Mouse (Mus musculus) testis, adult 2 months (tissue): ENCODE measurements around the gene Drd3. TPM values are rescaled to one million over a fixed set of nuclear protein-coding genes. Genes with fewer than 3 reads are reported as not detected.
A peak's percentile ranks its signal among the peaks of the same experiment; 100 is the strongest.

Experiments used
- H3K27ac ChIP-seq: fragments of 200-500 bp; 2 replicates; pipeline ENCODE4 v1.5.1; 2012; ENCODE audit warnings: low read depth, low read length; ENCODE audit not compliant: control insufficient read depth, insufficient read depth
- H3K27me3 ChIP-seq: fragments of 200-500 bp; 2 replicates; pipeline ENCODE4 v1.6.1; 2012; ENCODE audit warnings: mild to moderate bottlenecking, low read length, moderate library complexity; ENCODE audit not compliant: control insufficient read depth, insufficient read depth
- H3K36me3 ChIP-seq: fragments of 200-500 bp; 2 replicates; pipeline ENCODE4 v1.6.1; 2012; ENCODE audit warnings: mild to moderate bottlenecking, low read length; ENCODE audit not compliant: control insufficient read depth, insufficient read depth
- H3K4me1 ChIP-seq: fragments of 200-500 bp; 2 replicates; pipeline ENCODE4 v1.6.1; 2012; ENCODE audit warnings: low read length; ENCODE audit not compliant: control insufficient read depth, insufficient read depth
- H3K4me3 ChIP-seq: fragments of 200-500 bp; 2 replicates; pipeline ENCODE4 v1.5.1; 2012; ENCODE audit warnings: low read depth, mild to moderate bottlenecking, low read length, moderate library complexity, mixed read lengths; ENCODE audit not compliant: control insufficient read depth
- CTCF ChIP-seq: fragments of 200-500 bp; IDR thresholded peaks from 2 replicates; pipeline ENCODE4 v1.5.1; 2012; ENCODE audit warnings: low read depth, mild to moderate bottlenecking, inconsistent platforms, low read length, moderate library complexity; ENCODE audit not compliant: control insufficient read depth, insufficient read depth, insufficient replicate concordance
- POLR2A ChIP-seq: fragments of 200-500 bp; IDR thresholded peaks from 2 replicates; pipeline ENCODE4 v1.6.1; 2012; ENCODE audit warnings: low read depth, mild to moderate bottlenecking, inconsistent platforms, low read length, moderate library complexity; ENCODE audit not compliant: control insufficient read depth
- polyA plus RNA-seq: library from polyadenylated mRNA; depleted of rRNA; stranded (reverse); fragments of >200 nt; gene quantifications from 2 replicates; pipeline ENCODE4 v1.2.3, GENCODE M21; 2012

Drd3 gene
- polyA plus RNA-seq, 1 experiment, result not detected

DNA sequence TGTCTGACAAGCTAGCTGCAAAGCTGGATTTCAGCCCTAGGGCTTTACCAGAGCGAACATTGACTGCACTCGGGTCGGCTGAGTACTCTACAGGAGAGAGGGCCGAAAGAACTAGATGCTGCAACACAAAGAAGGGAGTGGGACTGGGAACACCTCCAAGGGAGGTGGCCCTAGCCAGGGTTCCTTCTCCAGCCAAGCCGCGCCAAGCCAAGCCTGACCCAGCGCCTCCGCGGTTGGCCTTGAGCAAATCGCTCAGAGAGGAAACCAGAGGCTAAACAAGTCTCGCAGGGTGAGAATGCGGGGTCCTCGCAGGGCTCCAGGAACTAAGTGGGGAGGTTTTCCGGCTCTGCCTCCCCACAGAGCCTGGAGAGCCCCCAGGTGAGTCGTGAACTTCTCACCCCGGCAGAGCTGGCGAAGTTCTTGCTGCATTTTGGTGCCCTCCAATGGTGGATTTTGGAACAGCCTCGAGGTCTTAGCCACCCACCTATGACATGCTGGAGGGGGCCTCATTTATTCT lies 48.0 kb downstream of the Drd3 start:
- H3K27me3 ChIP-seq, result no peaks in the 10 kb centered on the region
- H3K36me3 ChIP-seq, result no peaks in the 10 kb centered on the region
- no peaks in the 10 kb centered on the region for H3K4me1 ChIP-seq
- no peak overlapping the region; the same call in 1 of the 2 replicates for H3K27ac ChIP-seq
- H3K4me3 ChIP-seq, result peak overlapping the region; percentile 57
- TF ChIP-seq POLR2A (no peak), CTCF (peak; percentile 53; the same call in 1 of the 2 replicates)

DNA sequence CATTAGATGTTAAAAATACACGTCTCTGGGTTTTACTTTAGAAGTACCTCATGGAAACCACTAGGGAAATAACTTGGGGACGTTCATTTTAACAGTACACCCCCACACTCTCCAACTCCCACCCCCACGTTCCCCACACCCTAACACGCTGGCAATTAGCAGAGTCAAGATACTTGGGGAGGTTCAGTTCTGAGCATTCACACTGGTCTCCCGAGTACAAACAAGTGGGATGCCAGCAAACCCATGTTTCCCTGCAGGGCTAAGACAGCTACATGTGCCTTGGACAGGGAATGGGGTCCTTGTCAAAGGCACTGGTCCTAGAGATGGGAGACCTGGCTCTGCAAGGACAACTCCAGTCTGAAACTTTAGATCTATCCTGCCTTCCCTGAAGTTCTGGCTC lies 48.6 kb downstream of the Drd3 start:
- Histone ChIP-seq H3K36me3 (no peaks in the 10 kb centered on the region), H3K4me3 (no peak overlapping the region), H3K4me1 (no peaks in the 10 kb centered on the region), H3K27me3 (no peaks in the 10 kb centered on the region), H3K27ac (no peak overlapping the region)
- TF ChIP-seq CTCF (no peak), POLR2A (no peak)

DNA sequence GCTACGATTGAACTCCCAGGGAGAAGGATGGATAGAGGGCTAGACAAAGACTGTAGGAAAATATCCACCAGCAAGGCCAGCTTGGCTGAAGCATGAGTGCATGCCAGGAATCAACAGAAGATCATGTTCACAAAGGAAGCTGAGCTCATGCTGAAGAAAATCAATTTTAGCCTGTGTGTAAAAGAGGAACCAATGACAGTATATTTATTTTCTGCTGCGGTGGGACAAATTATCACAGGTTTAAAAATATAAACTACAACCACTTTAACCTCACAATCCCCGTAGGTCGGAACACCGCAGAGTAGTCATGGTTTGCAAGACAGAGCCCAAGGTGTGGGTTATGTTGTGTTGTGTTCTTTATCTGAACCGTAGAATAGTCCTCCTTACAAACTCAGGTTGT lies 50.5 kb downstream of the Drd3 start:
- Histone ChIP-seq H3K4me1 (no peaks in the 10 kb centered on the region), H3K27ac (no peak overlapping the region), H3K36me3 (no peaks in the 10 kb centered on the region), H3K27me3 (no peaks in the 10 kb centered on the region), H3K4me3 (no peak overlapping the region)
- TF ChIP-seq POLR2A, result no peak
- no peak for TF ChIP-seq CTCF

- Histone ChIP-seq H3K4me3 (no peak overlapping the region), H3K27me3 (no peaks in the 10 kb centered on the region), H3K36me3 (no peaks in the 10 kb centered on the region), H3K27ac (no peak overlapping the region), H3K4me1 (no peaks in the 10 kb centered on the region)
- no peak for TF ChIP-seq POLR2A
- no peak for TF ChIP-seq CTCF
These were observed 53.2 kb downstream of the Drd3 start for GRCm38 (mm10) chr16:43807048-43807447.

DNA sequence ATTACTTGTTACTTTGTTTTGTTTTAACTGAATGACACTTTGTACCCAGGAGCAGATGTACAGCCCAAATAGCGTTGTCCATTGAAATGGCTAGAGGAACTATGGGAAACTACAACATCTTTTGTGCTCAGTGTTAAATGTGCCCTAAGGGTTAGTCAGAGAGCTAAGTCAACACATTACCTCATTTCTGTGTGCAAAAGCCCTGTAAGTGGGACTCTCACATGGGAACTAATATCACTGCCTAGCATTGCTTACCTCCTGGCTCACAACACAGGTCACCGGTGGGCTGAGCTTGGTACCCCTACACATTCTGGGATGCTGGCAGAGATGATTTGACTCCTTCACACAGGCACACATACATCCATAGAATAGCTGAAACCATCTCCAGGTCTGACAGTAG lies 55.6 kb downstream of the Drd3 start:
- Histone ChIP-seq H3K4me3 (no peak overlapping the region), H3K27me3 (no peaks in the 10 kb centered on the region), H3K27ac (no peak overlapping the region), H3K4me1 (no peaks in the 10 kb centered on the region), H3K36me3 (no peaks in the 10 kb centered on the region)
- TF ChIP-seq POLR2A (no peak), CTCF (no peak)

GRCm38 (mm10) chr16:43811402-43811801 lies 57.6 kb downstream of the Drd3 start:
- H3K27me3 ChIP-seq, result no peaks in the 10 kb centered on the region
- TF ChIP-seq CTCF, result no peak
- TF ChIP-seq POLR2A, result no peak
- H3K27ac ChIP-seq, result no peak overlapping the region
- H3K4me1 ChIP-seq, result no peaks in the 10 kb centered on the region
- H3K36me3 ChIP-seq, result no peaks in the 10 kb centered on the region
- no peak overlapping the region for H3K4me3 ChIP-seq

DNA sequence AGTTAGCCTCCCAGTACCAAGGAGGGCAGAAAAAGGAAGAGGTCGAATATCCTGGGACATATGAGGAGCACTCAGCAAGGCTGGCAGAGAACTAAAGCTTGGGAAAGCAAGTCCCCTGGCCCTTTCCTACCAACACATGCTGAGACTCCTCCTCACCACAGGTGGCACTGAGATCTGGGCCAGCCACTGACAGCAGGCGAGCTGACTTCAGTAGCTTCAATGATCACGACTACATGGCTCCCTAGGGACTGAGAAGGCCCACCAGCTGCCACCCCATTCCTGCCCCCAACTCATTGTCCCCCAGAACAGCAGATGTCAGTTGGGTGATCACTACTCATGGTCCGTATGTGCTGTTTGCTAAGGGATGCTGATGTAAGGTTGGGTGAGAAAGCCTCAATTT lies 60.8 kb downstream of the Drd3 start:
- TF ChIP-seq POLR2A (no peak), CTCF (no peak)
- Histone ChIP-seq H3K27me3 (no peaks in the 10 kb centered on the region), H3K4me3 (no peak overlapping the region), H3K27ac (no peak overlapping the region), H3K4me1 (no peaks in the 10 kb centered on the region), H3K36me3 (no peaks in the 10 kb centered on the region)

DNA sequence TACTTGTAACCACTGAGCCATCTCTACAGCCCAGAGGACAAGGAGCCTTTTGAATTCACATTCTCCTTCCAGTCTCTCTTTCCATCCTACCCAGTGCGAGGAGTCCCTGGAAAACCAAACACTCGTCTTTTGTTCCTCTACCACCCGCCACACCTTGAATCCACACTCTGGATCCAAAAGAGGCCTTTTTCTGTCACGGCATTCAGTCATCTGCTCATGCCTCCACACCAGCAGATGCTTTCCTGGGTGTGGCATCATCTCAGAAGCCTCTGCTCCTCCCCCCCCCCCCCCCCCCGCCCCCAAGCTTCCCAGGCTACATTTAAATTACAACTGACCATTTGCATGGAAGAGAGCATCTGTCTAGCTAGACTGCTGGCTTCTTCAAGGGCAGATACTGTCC lies 62.5 kb downstream of the Drd3 start:
- Histone ChIP-seq H3K4me3 (no peak overlapping the region), H3K27me3 (no peaks in the 10 kb centered on the region), H3K36me3 (no peaks in the 10 kb centered on the region), H3K27ac (no peak overlapping the region), H3K4me1 (no peaks in the 10 kb centered on the region)
- TF ChIP-seq POLR2A (no peak), CTCF (no peak)
